Mouse (Mus musculus) intestine, postnatal 0 days (tissue): ENCODE data around the gene Tob2. TPM values are rescaled to one million over a fixed set of nuclear protein-coding genes. Genes with fewer than 3 reads are reported as not detected.

ENCODE experiments used
- ATAC-seq: fragments of 200-750 bp; cut with Nextera tagmentation; 2 replicates; pipeline ENCODE4 v1.8.0; 2017; ENCODE audit warnings: mild to moderate bottlenecking, moderate TSS enrichment, moderate library complexity
- H3K27ac ChIP-seq: fragments of 300-500 bp; sonication (generic); 2 replicates; pipeline ENCODE4 v1.5.1; 2014; ENCODE audit warnings: mild to moderate bottlenecking, low read depth, low read length, moderate library complexity
- H3K27me3 ChIP-seq: fragments of 300-500 bp; sonication (generic); replicated peaks from 2 replicates; pipeline ENCODE4 v1.6.1; 2014; ENCODE audit warnings: low read length, mixed read lengths; ENCODE audit not compliant: control insufficient read depth, insufficient read depth
- H3K36me3 ChIP-seq: fragments of 300-500 bp; sonication (generic); 2 replicates; pipeline ENCODE4 v1.6.1; 2014; ENCODE audit warnings: mild to moderate bottlenecking, moderate library complexity; ENCODE audit not compliant: control insufficient read depth, insufficient read depth
- H3K4me1 ChIP-seq: fragments of 300-500 bp; sonication (generic); replicated peaks from 2 replicates; pipeline ENCODE4 v1.6.1; 2014; ENCODE audit warnings: antibody characterized with exemption, low read length, mixed read lengths; ENCODE audit not compliant: control insufficient read depth, insufficient read depth
- H3K4me2 ChIP-seq: fragments of 300-500 bp; sonication (generic); replicated peaks from 2 replicates; pipeline ENCODE4 v1.6.1; 2014; ENCODE audit warnings: low read depth, mild to moderate bottlenecking, moderate library complexity
- H3K4me3 ChIP-seq: fragments of 300-500 bp; sonication (generic); 2 replicates; pipeline ENCODE4 v1.5.1; 2014; ENCODE audit warnings: low read depth, low read length
- H3K9ac ChIP-seq: fragments of 300-500 bp; sonication (generic); 2 replicates; pipeline ENCODE4 v1.6.1; 2014; ENCODE audit warnings: mild to moderate bottlenecking, low read depth, low read length
- H3K9me3 ChIP-seq: fragments of 300-500 bp; sonication (generic); 2 replicates; pipeline ENCODE4 v1.6.1; 2016; ENCODE audit warnings: mixed run types; ENCODE audit not compliant: control insufficient read depth
- CTCF ChIP-seq: sonication (generic); IDR thresholded peaks from 2 replicates; pipeline ENCODE4 v1.5.1; 2016; ENCODE audit warnings: low read depth, mild to moderate bottlenecking, control low read depth, antibody characterized with exemption, moderate library complexity
- WGBS: fragments of 180-500 bp; shearing (Covaris S2); extraction: QIAGEN DNeasy Blood & Tissue Kit; methylation state at CpG from one replicate; pipeline ENCODE4 v1.1.7; 2014; 5-methylcytosine and 5-hydroxymethylcytosine counted together
- polyA plus RNA-seq: library from polyadenylated mRNA; unstranded; fragments of >200 nt; fragmentation: Nextera tagmentation; extraction: Ambion mirVana; gene quantifications from 2 replicates; pipeline ENCODE4 v1.2.1, GENCODE M21; 2015

Gene Tob2
- polyA plus RNA-seq, 1 experiment from 2014 or later: 19.8 TPM

- no peak overlapping the region for H3K9ac ChIP-seq
- ATAC-seq: no peak
- no peaks in the 10 kb centered on the region; the same call in 1 of the 2 replicates for H3K4me1 ChIP-seq
- H3K36me3 ChIP-seq: peaks cover 18% of the 10 kb centered on the region
- no peak overlapping the region for H3K4me3 ChIP-seq
- H3K27ac ChIP-seq: peak overlapping the region; percentile 61
- H3K27me3 ChIP-seq: no peaks in the 10 kb centered on the region
- H3K4me2 ChIP-seq: no peak overlapping the region
- TF ChIP-seq CTCF: no peak
- H3K9me3 ChIP-seq: no peaks in the 10 kb centered on the region
- 81% methylated on average over 5 of the region's 5 CpGs for WGBS
Measured at GRCm38 (mm10) chr15:81845033-81845625, 13.5 kb downstream of the Tob2 start.

DNA sequence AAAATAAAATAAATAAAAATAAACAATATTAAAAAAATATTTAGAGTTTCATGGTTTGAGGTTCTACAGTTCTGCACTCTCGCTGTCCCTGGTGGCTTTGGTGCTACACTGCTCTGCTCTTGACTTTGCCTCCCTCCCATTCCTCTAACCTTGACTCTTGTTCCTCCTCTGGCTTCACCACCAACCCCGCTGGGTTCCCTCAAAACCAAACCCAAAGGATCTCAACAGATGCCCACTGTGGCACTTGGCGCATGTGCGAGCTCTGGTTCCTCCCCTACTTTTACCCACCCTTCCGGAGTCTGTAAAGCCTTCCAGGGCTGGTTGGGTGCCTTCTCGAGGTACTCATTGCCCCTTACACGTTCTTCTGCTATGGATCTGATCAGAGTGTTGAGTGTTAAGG lies 16.3 kb downstream of the Tob2 start:
- no peak overlapping the region for H3K4me2 ChIP-seq
- no peaks in the 10 kb centered on the region for H3K27me3 ChIP-seq
- no peak overlapping the region for H3K4me3 ChIP-seq
- no peak for TF ChIP-seq CTCF
- H3K9ac ChIP-seq: no peak overlapping the region
- ATAC-seq: no peak
- H3K36me3 ChIP-seq: no peaks in the 10 kb centered on the region
- 85% methylated on average over 7 of the region's 7 CpGs for WGBS
- H3K9me3 ChIP-seq: no peaks in the 10 kb centered on the region
- 0 out of 2 replicates have a peak, but pooled peaks cover 6% of the 10 kb centered on the region for H3K4me1 ChIP-seq
- no peak overlapping the region for H3K27ac ChIP-seq

DNA sequence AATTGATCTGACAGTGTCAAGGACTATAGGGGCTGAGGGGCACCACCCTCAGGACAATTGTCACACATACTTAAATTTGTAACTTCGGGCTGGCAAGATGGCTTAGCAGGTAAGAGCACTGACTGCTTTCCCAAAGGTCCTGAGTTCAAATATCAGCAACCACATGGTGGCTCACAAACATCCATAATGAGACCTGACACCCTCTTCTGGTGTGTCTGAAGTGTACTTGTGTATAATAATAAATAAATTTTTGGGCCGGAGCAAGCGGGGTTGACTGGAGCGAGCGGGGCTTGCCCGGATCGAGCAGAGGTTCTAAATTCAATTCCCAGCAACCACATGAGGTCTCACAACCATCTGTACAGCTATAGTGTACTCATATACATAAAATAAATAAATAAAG lies 18.3 kb downstream of the Tob2 start:
- Histone ChIP-seq H3K36me3 (no peaks in the 10 kb centered on the region), H3K27me3 (no peaks in the 10 kb centered on the region), H3K27ac (0 out of 2 replicates have a peak overlapping the region, but pooled peaks have one; percentile 57), H3K4me2 (no peak overlapping the region), H3K9me3 (no peaks in the 10 kb centered on the region), H3K9ac (no peak overlapping the region), H3K4me1 (peaks cover 6% of the 10 kb centered on the region; the same call in 1 of the 2 replicates), H3K4me3 (no peak overlapping the region)
- no peak for TF ChIP-seq CTCF
- no peak for ATAC-seq
- 86% methylated on average over 7 of the region's 7 CpGs for WGBS

GRCm38 (mm10) chr15:81839634-81840033 lies 19.0 kb downstream of the Tob2 start:
- no peak overlapping the region for H3K9ac ChIP-seq
- ATAC-seq: peak; percentile 34
- no peak overlapping the region for H3K4me2 ChIP-seq
- H3K36me3 ChIP-seq: no peaks in the 10 kb centered on the region
- 49% methylated on average over 5 of the region's 5 CpGs for WGBS
- H3K4me3 ChIP-seq: no peak overlapping the region
- peak overlapping the region; percentile 57; the same call in 1 of the 2 replicates for H3K27ac ChIP-seq
- H3K4me1 ChIP-seq: peaks cover 6% of the 10 kb centered on the region; the same call in 1 of the 2 replicates
- no peaks in the 10 kb centered on the region for H3K27me3 ChIP-seq
- no peak for TF ChIP-seq CTCF
- no peaks in the 10 kb centered on the region for H3K9me3 ChIP-seq

GRCm38 (mm10) chr15:81838554-81839235 lies 19.9 kb downstream of the Tob2 start:
- 67% methylated on average over 14 of the region's 14 CpGs for WGBS

DNA sequence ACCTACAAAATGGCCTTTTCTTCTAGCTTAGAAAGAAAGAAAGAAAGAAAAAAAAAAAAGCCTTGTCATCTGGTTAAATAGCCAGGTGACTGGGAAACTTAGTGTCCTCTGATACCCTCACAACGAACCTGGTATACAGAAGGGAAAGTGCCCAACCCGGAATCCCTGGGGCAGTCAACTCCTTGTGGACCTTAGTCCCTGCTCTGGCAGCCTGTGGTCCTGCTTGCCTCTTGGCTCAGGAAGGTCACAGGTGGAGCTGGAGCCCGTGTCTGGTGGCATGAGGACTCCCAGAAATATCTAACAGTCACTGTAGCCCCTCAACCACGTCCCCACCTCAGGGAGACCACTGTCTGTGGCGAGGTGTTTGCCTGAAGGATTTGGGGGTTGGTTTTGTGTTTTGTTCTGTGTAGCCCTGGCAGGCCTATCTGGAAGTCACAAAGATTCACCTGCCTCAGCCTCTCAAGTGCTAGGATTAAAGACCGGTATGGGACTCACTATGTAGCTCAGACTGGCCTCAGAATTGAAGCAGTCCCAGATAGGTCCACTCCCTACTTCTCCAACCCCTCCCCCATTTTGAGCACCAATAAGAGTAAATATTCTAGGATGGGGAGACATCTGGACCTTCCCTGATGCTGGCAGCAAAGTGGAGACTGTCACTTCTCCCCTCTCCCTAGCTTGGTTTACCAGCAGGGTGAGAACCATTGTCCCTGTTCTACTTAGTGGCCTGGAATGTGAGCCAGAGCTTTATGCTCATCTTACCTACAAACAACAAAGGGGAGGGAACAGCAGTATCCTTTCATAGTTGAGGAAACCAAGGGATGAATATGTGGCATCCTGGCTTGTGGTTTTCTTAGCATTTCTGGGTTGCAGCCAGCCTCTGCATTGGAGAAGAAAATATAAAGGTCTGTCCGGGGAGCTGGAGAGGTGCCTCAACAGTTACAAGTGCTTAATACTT lies 21.4 kb downstream of the Tob2 start:
- no peaks in the 10 kb centered on the region for H3K27me3 ChIP-seq
- peak overlapping the region; percentile 64; the same call in 1 of the 2 replicates for H3K27ac ChIP-seq
- peak overlapping the region; percentile 59 for H3K4me2 ChIP-seq
- no peaks in the 10 kb centered on the region for H3K36me3 ChIP-seq
- no peaks in the 10 kb centered on the region for H3K9me3 ChIP-seq
- H3K4me1 ChIP-seq: peaks cover 6% of the 10 kb centered on the region; the same call in 1 of the 2 replicates
- no peak for ATAC-seq
- no peak for TF ChIP-seq CTCF
- H3K9ac ChIP-seq: no peak overlapping the region
- H3K4me3 ChIP-seq: no peak overlapping the region
- 57% methylated on average over 7 of the region's 7 CpGs for WGBS

More at GRCm38 (mm10) chr15:81838554-81839235, 19.9 kb downstream of the Tob2 start:
- no peak for ATAC-seq
- H3K4me2 ChIP-seq: no peak overlapping the region
- no peak overlapping the region for H3K27ac ChIP-seq
- peaks cover 6% of the 10 kb centered on the region; the same call in 1 of the 2 replicates for H3K4me1 ChIP-seq
- H3K27me3 ChIP-seq: no peaks in the 10 kb centered on the region
- H3K9me3 ChIP-seq: no peaks in the 10 kb centered on the region
- TF ChIP-seq CTCF: no peak
- H3K9ac ChIP-seq: no peak overlapping the region
- no peaks in the 10 kb centered on the region for H3K36me3 ChIP-seq
- no peak overlapping the region for H3K4me3 ChIP-seq
